7 mouse cellular contexts compared by ENCODE assay signal in the genomic region with DNA sequence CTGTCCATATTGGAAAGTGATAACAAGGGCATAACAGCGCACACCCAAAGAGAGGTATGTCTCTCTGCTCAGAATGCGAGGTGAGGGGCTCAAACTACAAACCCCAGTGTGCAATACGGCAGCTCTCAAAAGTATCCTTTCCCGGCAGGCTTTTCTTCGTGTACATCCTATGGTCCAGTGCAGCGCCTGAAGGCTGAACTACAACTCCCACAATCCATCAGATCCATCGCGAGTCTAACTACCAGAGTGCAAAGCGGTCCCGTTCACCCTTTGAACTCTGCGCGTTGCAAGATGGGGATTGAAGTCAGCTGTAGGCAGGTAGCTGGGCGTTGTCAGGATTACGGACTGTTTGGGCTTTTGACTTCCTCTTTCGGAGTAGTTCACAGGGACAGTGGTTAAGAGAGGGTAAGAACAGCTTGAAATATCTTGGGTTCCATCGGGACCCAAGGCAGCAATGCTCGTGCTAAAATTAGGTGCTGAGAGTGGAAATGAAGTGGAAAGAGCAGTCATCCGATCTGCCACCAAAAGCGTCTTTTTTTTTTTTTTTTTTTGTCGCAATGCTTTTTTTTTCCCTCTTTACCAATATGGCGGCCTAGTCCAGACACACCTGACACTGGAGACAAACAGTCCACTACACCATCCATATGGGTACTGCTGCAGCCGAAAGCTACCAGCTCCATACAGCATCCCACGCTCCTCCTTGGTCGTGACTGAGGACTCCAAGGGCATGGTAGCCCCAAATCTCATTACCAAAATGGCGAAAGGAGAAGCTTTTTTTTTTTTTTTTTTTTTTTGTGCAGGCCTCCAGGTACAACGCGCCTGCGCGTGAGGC. TPM values are rescaled to one million over a fixed set of nuclear protein-coding genes. Genes with fewer than 3 reads are reported as not detected.
DNase-seq lines count a peak whose midpoint lies in the region; ATAC-seq lines count a peak whose summit lies in the region.

No protein-coding gene starts in this region.

- H3K27me3 ChIP-seq in intestine, embryonic 14.5 days (replicated peaks; ENCODE audit: control insufficient read depth, insufficient read depth, low read length), result 0 out of 2 replicates have a peak, but pooled peaks cover 6% of the 10 kb centered on the region

- WGBS in intestine, embryonic 14.5 days, result under 1% methylated on average over 29 of the region's 29 CpGs

- peak overlapping the region; percentile 95 for H3K27ac ChIP-seq in intestine, embryonic 14.5 days (ENCODE audit: low read depth)

- peak overlapping the region; percentile 84 for H3K4me3 ChIP-seq in intestine, embryonic 14.5 days (ENCODE audit: low read depth, low read length)

- H3K4me2 ChIP-seq in intestine, embryonic 14.5 days (ENCODE audit: low read length), result peak overlapping the region; percentile 67

- intact Hi-C loops in left cerebral cortex, postnatal 14 days (cut with DNase I), result loop anchor here (5.0 kb wide), 1 partner anchor 195 kb away; the partner anchor contains the start of genes Nek8 and Tlcd1

- H3K4me1 ChIP-seq in intestine, embryonic 14.5 days (replicated peaks; ENCODE audit: control insufficient read depth, insufficient read depth, low read length), result peaks cover 14% of the 10 kb centered on the region

- peak overlapping the region; percentile 53 for H3K9ac ChIP-seq in intestine, embryonic 14.5 days (ENCODE audit: low read length)

- peak; percentile 96 for DNase-seq in adrenal gland, adult 2 months
- peak; percentile 98 for DNase-seq in embryo, embryonic 11 days
- DNase-seq in gastrocnemius, postnatal 25 days, result peak; percentile 95
- DNase-seq in intestine, embryonic 14.5 days (ENCODE audit: low spot score), result no peak
- peak; percentile 96 to 99 for DNase-seq in left cerebral cortex, postnatal 14 days (ENCODE audit: low spot score in 2 of 2)
- peak; percentile 98 for DNase-seq in mesoderm, embryonic 11.5 days (ENCODE audit: low read depth, low spot score)
- peak; percentile 97 to 99 for DNase-seq in right cerebral cortex, postnatal 36 days (ENCODE audit: low spot score in 2 of 2)

- H3K36me3 ChIP-seq in intestine, embryonic 14.5 days (ENCODE audit: control insufficient read depth, insufficient read depth, low read length), result peaks cover 17% of the 10 kb centered on the region

- ATAC-seq in intestine, embryonic 14.5 days (replicated peaks; ENCODE audit: low FRiP score, low TSS enrichment, low read depth), result peak; percentile 78

- H3K9me3 ChIP-seq in intestine, embryonic 14.5 days (ENCODE audit: control insufficient read depth, low read length), result no peaks in the 10 kb centered on the region

RNA-seq across cellular contexts. Expression of gene Phf12, which starts 0.7 kb away (rescaled TPM):
- 10 to 100 TPM; 47.1 to 53.2 TPM for total RNA-seq in adrenal gland, adult 2 months (2021)
- 69.1 and 70.3 TPM in 2 replicates for polyA plus RNA-seq in adrenal gland, adult 2 months (2012; rRNA removed)
- 10 to 100 TPM; 14.2 to 18.2 TPM for total RNA-seq in gastrocnemius, postnatal 25 days (2021)
- 16.5 and 19.6 TPM in 2 replicates for polyA plus RNA-seq in intestine, embryonic 14.5 days (2014; fragmentation: Nextera tagmentation; extraction: Ambion mirVana)
- 10 to 100 TPM; 45.5 to 48.3 TPM for total RNA-seq in left cerebral cortex, postnatal 14 days (2021)

RNA-seq across cellular contexts. Expression of gene Dhrs13, which starts 50.3 kb away (rescaled TPM):
- 10 to 100 TPM in 1 of 2 experiments, 1 to 10 TPM in 1; 8.9 to 17.3 TPM for total RNA-seq in adrenal gland, adult 2 months (2021)
- 20.3 and 26.3 TPM in 2 replicates for polyA plus RNA-seq in adrenal gland, adult 2 months (2012; rRNA removed)
- 1 to 10 TPM in 1 of 2 experiments, under 1 TPM in 1; 0.59 to 1.1 TPM for total RNA-seq in gastrocnemius, postnatal 25 days (2021)
- 23.0 and 24.6 TPM in 2 replicates for polyA plus RNA-seq in intestine, embryonic 14.5 days (2014; fragmentation: Nextera tagmentation; extraction: Ambion mirVana)
- total RNA-seq in left cerebral cortex, postnatal 14 days (2021), result 10 to 100 TPM; 14.8 to 16.4 TPM

RNA-seq across cellular contexts. Expression of gene Sez6, which starts 51.2 kb away (rescaled TPM):
- total RNA-seq in adrenal gland, adult 2 months (2021), result 1 to 10 TPM; 2.9 to 4.4 TPM
- 1.5 and 2.0 TPM in 2 replicates for polyA plus RNA-seq in adrenal gland, adult 2 months (2012; rRNA removed)
- under 1 TPM in 1 of 2 experiments, not detected in 1; 0.16 TPM for total RNA-seq in gastrocnemius, postnatal 25 days (2021)
- 1.0 and 1.4 TPM in 2 replicates for polyA plus RNA-seq in intestine, embryonic 14.5 days (2014; fragmentation: Nextera tagmentation; extraction: Ambion mirVana)
- 100 to 1,000 TPM; 153 to 196 TPM for total RNA-seq in left cerebral cortex, postnatal 14 days (2021)

RNA-seq across cellular contexts. Expression of gene Flot2, which starts 55.9 kb away (rescaled TPM):
- total RNA-seq in adrenal gland, adult 2 months (2021), result 10 to 100 TPM; 85.6 to 88.9 TPM
- polyA plus RNA-seq in adrenal gland, adult 2 months (2012; rRNA removed), result 144 and 179 TPM in 2 replicates
- total RNA-seq in gastrocnemius, postnatal 25 days (2021), result 10 to 100 TPM; 54.8 to 55.7 TPM
- 46.9 and 51.6 TPM in 2 replicates for polyA plus RNA-seq in intestine, embryonic 14.5 days (2014; fragmentation: Nextera tagmentation; extraction: Ambion mirVana)
- total RNA-seq in left cerebral cortex, postnatal 14 days (2021), result 100 to 1,000 TPM; 118 to 121 TPM

Comparison
In these comparisons a context has a peak if more than half of its experiments do, and no peak if none do; other contexts are left out.
1. RNA of gene Dhrs13, which starts 50.3 kb away (total RNA-seq): 8.9 to 17.3 TPM in adrenal gland, adult 2 months and 14.8 to 16.4 TPM in left cerebral cortex, postnatal 14 days; 0.59 to 1.1 TPM in gastrocnemius, postnatal 25 days; every median in the first group is over 4 times any median in the second.
2. RNA of gene Sez6, which starts 51.2 kb away (total RNA-seq): 153 to 196 TPM in left cerebral cortex, postnatal 14 days; 2.9 to 4.4 TPM in adrenal gland, adult 2 months and 0.16 TPM in gastrocnemius, postnatal 25 days; every median in the first group is over 10 times any median in the second.